19 mouse cellular contexts compared by ENCODE assay signal in the genomic region with DNA sequence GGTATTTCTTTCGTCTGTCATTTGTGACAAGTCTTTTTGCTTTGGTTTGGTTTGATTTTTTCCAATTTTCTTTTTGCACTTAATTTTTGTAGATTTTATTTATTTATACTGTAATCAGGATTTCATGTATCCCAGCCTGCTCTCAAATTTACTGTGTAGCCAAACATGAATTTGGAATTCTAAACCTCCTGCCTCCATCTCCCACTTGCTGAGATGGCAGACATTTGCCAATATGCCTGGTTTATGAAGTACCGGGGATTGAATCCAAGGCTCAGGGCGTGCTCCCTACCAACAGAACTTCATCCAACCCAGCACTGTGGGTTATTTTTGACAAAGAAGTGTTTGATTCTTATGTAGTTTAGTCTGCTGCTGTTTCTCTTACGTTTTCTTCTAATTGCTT.
"Had no signal": no experiment of that assay in that cellular context is flagged by ENCODE, and none has a peak within 500 bp of the region (broad histone marks: within the 10 kb centered on the region; RNA-seq: fewer than 3 reads in every experiment).

No protein-coding gene starts in this region.

- H3K4me3 ChIP-seq: heart, embryonic 12.5 days; heart, embryonic 13.5 days; heart, embryonic 15.5 days; hindbrain, embryonic 10.5 days; hindbrain, embryonic 12.5 days; hindbrain, embryonic 13.5 days; hindbrain, embryonic 15.5 days; intestine, embryonic 15.5 days; kidney, embryonic 15.5 days; layer of hippocampus, adult 2 months; left cerebral cortex, adult 2 months had no signal

- H3K27me3 ChIP-seq: heart, embryonic 12.5 days; heart, embryonic 13.5 days; heart, embryonic 15.5 days; hindbrain, embryonic 12.5 days; hindbrain, embryonic 13.5 days; hindbrain, embryonic 15.5 days; intestine, embryonic 15.5 days; kidney, embryonic 15.5 days had no signal

- H3K9ac ChIP-seq: heart, embryonic 12.5 days; heart, embryonic 13.5 days; heart, embryonic 15.5 days; hindbrain, embryonic 12.5 days; hindbrain, embryonic 13.5 days; hindbrain, embryonic 14.5 days; hindbrain, embryonic 15.5 days; intestine, embryonic 15.5 days; kidney, embryonic 15.5 days had no signal

- H3K9me3 ChIP-seq: heart, embryonic 12.5 days; heart, embryonic 13.5 days; heart, embryonic 15.5 days; hindbrain, embryonic 10.5 days; hindbrain, embryonic 12.5 days; hindbrain, embryonic 13.5 days; hindbrain, embryonic 15.5 days; intestine, embryonic 15.5 days; kidney, embryonic 15.5 days had no signal

- H3K4me2 ChIP-seq: heart, embryonic 11.5 days; heart, embryonic 12.5 days; heart, embryonic 13.5 days; heart, embryonic 15.5 days; hindbrain, embryonic 12.5 days; hindbrain, embryonic 13.5 days; hindbrain, embryonic 14.5 days; hindbrain, embryonic 15.5 days; intestine, embryonic 15.5 days; kidney, embryonic 15.5 days had no signal

- H3K4me1 ChIP-seq: heart, embryonic 12.5 days; heart, embryonic 13.5 days; heart, embryonic 15.5 days; hindbrain, embryonic 12.5 days; hindbrain, embryonic 13.5 days; intestine, embryonic 15.5 days; kidney, embryonic 15.5 days had no signal

- ATAC-seq: hindbrain, embryonic 16.5 days; inflammation-experienced regulatory T-cells, adult 6 months; intestine, embryonic 15.5 days; intestine, embryonic 16.5 days; intestine, postnatal 0 days had no signal

- H3K36me3 ChIP-seq: heart, embryonic 12.5 days; heart, embryonic 15.5 days; hindbrain, embryonic 10.5 days; hindbrain, embryonic 12.5 days; hindbrain, embryonic 13.5 days; hindbrain, embryonic 15.5 days; intestine, embryonic 15.5 days; kidney, embryonic 15.5 days had no signal

- H3K27ac ChIP-seq: heart, embryonic 13.5 days; heart, embryonic 15.5 days; hindbrain, embryonic 10.5 days; hindbrain, embryonic 12.5 days; hindbrain, embryonic 13.5 days; hindbrain, embryonic 14.5 days; hindbrain, embryonic 15.5 days; hindbrain, postnatal 0 days; intestine, embryonic 15.5 days; kidney, embryonic 15.5 days; kidney, postnatal 0 days; layer of hippocampus, adult 2 months; left cerebral cortex, adult 2 months had no signal
